Comparison of ENCODE assay signal across 8 mouse cellular contexts in genomic region chr4:120950763-120951427, GRCm38 (mm10). TPM values are rescaled to one million over a fixed set of nuclear protein-coding genes. Genes with fewer than 3 reads are reported as not detected.
A peak's percentile ranks its signal among the peaks of the same experiment; 100 is the strongest.
DNase-seq lines count a peak whose midpoint lies in the region; ATAC-seq and TF ChIP-seq lines count a peak whose summit lies in the region.

No protein-coding gene starts in this region.

- peak overlapping the region; percentile 81 for H3K4me2 ChIP-seq in intestine, embryonic 15.5 days (replicated peaks)
- peak overlapping the region; percentile 83 for H3K4me2 ChIP-seq in neural tube, embryonic 12.5 days (replicated peaks)

- H3K27ac ChIP-seq in cerebellum, adult 2 months (ENCODE audit: insufficient read depth, low read length): peak overlapping the region; percentile 49; the same call in 1 of the 2 replicates
- no peak overlapping the region for H3K27ac ChIP-seq in thymus, adult 2 months (ENCODE audit: control insufficient read depth, insufficient read depth, low read length)
- H3K27ac ChIP-seq in intestine, embryonic 15.5 days: peak overlapping the region; percentile 83
- peak overlapping the region; percentile 66 for H3K27ac ChIP-seq in neural tube, embryonic 12.5 days

- ATAC-seq in intestine, embryonic 15.5 days: 0 out of 2 replicates have a peak, but pooled peaks have one; percentile 0
- ATAC-seq in neural tube, embryonic 12.5 days (ENCODE audit: low FRiP score, low read depth): peak; percentile 19; the same call in 1 of the 2 replicates

- H3K27me3 ChIP-seq in cerebellum, adult 2 months (ENCODE audit: control insufficient read depth, insufficient read depth, low read length): no peaks in the 10 kb centered on the region
- no peaks in the 10 kb centered on the region for H3K27me3 ChIP-seq in thymus, adult 2 months (ENCODE audit: control insufficient read depth, insufficient read depth, low read length)
- no peaks in the 10 kb centered on the region for H3K27me3 ChIP-seq in intestine, embryonic 15.5 days (replicated peaks)
- no peaks in the 10 kb centered on the region for H3K27me3 ChIP-seq in neural tube, embryonic 12.5 days (replicated peaks)

- H3K4me3 ChIP-seq in cerebellum, adult 2 months (replicated peaks; ENCODE audit: insufficient read depth, low read depth, low read length): peak overlapping the region; percentile 95
- H3K4me3 ChIP-seq in thymus, adult 2 months (ENCODE audit: control insufficient read depth, insufficient read depth, low read length): peak overlapping the region; percentile 58
- peak overlapping the region; percentile 89 for H3K4me3 ChIP-seq in intestine, embryonic 15.5 days (replicated peaks)
- H3K4me3 ChIP-seq in neural tube, embryonic 12.5 days: peak overlapping the region; percentile 78

- TF ChIP-seq CTCF in cerebellum, adult 2 months (IDR thresholded peaks at IDR 0.05; ENCODE audit: borderline replicate concordance, insufficient read depth, low read depth, low read length): no peak
- TF ChIP-seq CTCF in thymus, adult 2 months (IDR thresholded peaks at IDR 0.05; ENCODE audit: borderline replicate concordance, control insufficient read depth, extremely low read depth, insufficient read depth, low read length, poor library complexity): no peak

- DNase-seq in cerebellum, adult 2 months: no peak
- no peak for DNase-seq in cerebellum, postnatal 25 days
- DNase-seq in thymus, adult 2 months: no peak
- DNase-seq in thymus, adult 18-20 months: no peak
- no peak for DNase-seq in cerebellum, adult 11 months
- no peak for DNase-seq in gastrocnemius, postnatal 25 days

- no peaks in the 10 kb centered on the region for H3K9me3 ChIP-seq in intestine, embryonic 15.5 days
- no peaks in the 10 kb centered on the region for H3K9me3 ChIP-seq in neural tube, embryonic 12.5 days

- peak overlapping the region; percentile 78 for H3K9ac ChIP-seq in intestine, embryonic 15.5 days
- H3K9ac ChIP-seq in neural tube, embryonic 12.5 days: peak overlapping the region; percentile 80

- no peak for TF ChIP-seq POLR2A in cerebellum, adult 2 months (IDR thresholded peaks at IDR 0.05; ENCODE audit: borderline replicate concordance, insufficient read depth, low read length)
- TF ChIP-seq POLR2A in thymus, adult 2 months (IDR thresholded peaks at IDR 0.05; ENCODE audit: control insufficient read depth, extremely low read depth, insufficient read depth, low read length, poor library complexity): no peak

- no peaks in the 10 kb centered on the region for H3K36me3 ChIP-seq in thymus, adult 2 months (ENCODE audit: control insufficient read depth, insufficient read depth, low read length)
- H3K36me3 ChIP-seq in intestine, embryonic 15.5 days: 0 out of 2 replicates have a peak, but pooled peaks cover 6% of the 10 kb centered on the region
- H3K36me3 ChIP-seq in neural tube, embryonic 12.5 days: peaks cover 13% of the 10 kb centered on the region; the same call in 1 of the 2 replicates

- no peaks in the 10 kb centered on the region for H3K4me1 ChIP-seq in cerebellum, adult 2 months (ENCODE audit: control insufficient read depth, insufficient read depth, low read length)
- H3K4me1 ChIP-seq in thymus, adult 2 months (replicated peaks; ENCODE audit: control insufficient read depth, insufficient read depth, low read length): peaks cover 15% of the 10 kb centered on the region
- H3K4me1 ChIP-seq in intestine, embryonic 15.5 days (replicated peaks): no peaks in the 10 kb centered on the region; the same call in 1 of the 2 replicates
- peaks cover 15% of the 10 kb centered on the region for H3K4me1 ChIP-seq in neural tube, embryonic 12.5 days

- 6% methylated on average over 20 of the region's 20 CpGs for WGBS in cerebellum, adult 2 months
- 6% methylated on average over 20 of the region's 20 CpGs for WGBS in thymus, adult 2 months
- 4% methylated on average over 20 of the region's 20 CpGs for WGBS in intestine, embryonic 15.5 days
- 7% methylated on average over 20 of the region's 20 CpGs for WGBS in neural tube, embryonic 12.5 days

RNA-seq across cellular contexts. Expression of gene Zfp69, which starts 0.6 kb away (rescaled TPM):
- polyA plus RNA-seq in cerebellum, adult 2 months (2012; rRNA removed): 1.9 and 3.1 TPM in 2 replicates
- 3.2 and 3.4 TPM in 2 replicates for polyA plus RNA-seq in thymus, adult 2 months (2012; rRNA removed)
- 6.0 and 6.3 TPM in 2 replicates for polyA plus RNA-seq in intestine, embryonic 15.5 days (2015; fragmentation: Nextera tagmentation; extraction: Ambion mirVana)
- polyA plus RNA-seq in neural tube, embryonic 12.5 days (2016; fragmentation: Nextera tagmentation; extraction: Ambion mirVana): 10.8 and 11.7 TPM in 2 replicates
- under 1 TPM; 0.38 to 0.48 TPM for total RNA-seq in gastrocnemius, postnatal 25 days (2021)

RNA-seq across cellular contexts. Expression of gene Exo5, which starts 26.1 kb away (rescaled TPM):
- polyA plus RNA-seq in cerebellum, adult 2 months (2012; rRNA removed): 9.4 and 10.1 TPM in 2 replicates
- polyA plus RNA-seq in thymus, adult 2 months (2012; rRNA removed): 10.9 and 11.7 TPM in 2 replicates
- 23.8 and 25.3 TPM in 2 replicates for polyA plus RNA-seq in intestine, embryonic 15.5 days (2015; fragmentation: Nextera tagmentation; extraction: Ambion mirVana)
- 36.1 and 36.8 TPM in 2 replicates for polyA plus RNA-seq in neural tube, embryonic 12.5 days (2016; fragmentation: Nextera tagmentation; extraction: Ambion mirVana)
- 1 to 10 TPM; 1.5 to 2.2 TPM for total RNA-seq in gastrocnemius, postnatal 25 days (2021)
